Mouse (Mus musculus): ENCODE results near the gene Metap1. TPM values are rescaled to one million over a fixed set of nuclear protein-coding genes. Genes with fewer than 3 reads are reported as not detected.

The Metap1 gene
- polyA plus RNA-seq, 1 experiment = 105 TPM

DNA sequence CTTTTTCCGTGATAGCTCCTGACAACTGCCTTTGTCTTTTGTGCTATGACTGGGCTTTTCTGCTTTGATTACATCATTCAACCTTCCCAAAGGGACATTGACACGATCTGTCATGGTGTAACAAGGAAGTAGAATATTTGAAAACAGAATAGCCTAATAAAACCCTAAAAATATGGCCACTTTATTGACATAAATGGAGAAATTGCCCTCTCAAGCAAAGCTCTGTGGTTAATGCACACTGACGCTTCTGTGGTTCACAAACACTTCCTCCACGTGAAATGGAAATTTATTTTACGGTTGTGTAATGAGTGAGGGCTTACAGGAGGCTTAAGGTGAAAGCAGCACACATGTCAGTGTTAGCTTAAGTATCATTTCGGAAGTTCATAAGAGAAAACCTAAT, 69.9 kb downstream of the Metap1 start:
- Histone ChIP-seq H3K27ac (ENCODE audit: insufficient read depth, low read length) (no peak overlapping the region), H3K36me3 (ENCODE audit: control insufficient read depth, insufficient read depth, low read length, poor library complexity, severe bottlenecking) (no peaks in the 10 kb centered on the region), H3K9ac (ENCODE audit: low read depth, poor library complexity, severe bottlenecking) (no peak overlapping the region), H3K4me3 (ENCODE audit: low read depth, low read length) (no peak overlapping the region), H3K4me1 (ENCODE audit: control insufficient read depth, insufficient read depth, low read length) (no peaks in the 10 kb centered on the region), H3K9me3 (replicated peaks; ENCODE audit: control insufficient read depth, insufficient read depth, low read length, poor library complexity, severe bottlenecking) (no peaks in the 10 kb centered on the region), H3K27me3 (ENCODE audit: control insufficient read depth, insufficient read depth, low read length, poor library complexity, severe bottlenecking) (no peaks in the 10 kb centered on the region)
- TF ChIP-seq POLR2A (IDR thresholded peaks at IDR 0.05; ENCODE audit: insufficient read depth, low read length) (no peak), EP300 (IDR thresholded peaks at IDR 0.05; ENCODE audit: insufficient read depth, low read depth, low read length) (no peak), CTCF (IDR thresholded peaks at IDR 0.05; ENCODE audit: low read depth, low read length) (no peak)

DNA sequence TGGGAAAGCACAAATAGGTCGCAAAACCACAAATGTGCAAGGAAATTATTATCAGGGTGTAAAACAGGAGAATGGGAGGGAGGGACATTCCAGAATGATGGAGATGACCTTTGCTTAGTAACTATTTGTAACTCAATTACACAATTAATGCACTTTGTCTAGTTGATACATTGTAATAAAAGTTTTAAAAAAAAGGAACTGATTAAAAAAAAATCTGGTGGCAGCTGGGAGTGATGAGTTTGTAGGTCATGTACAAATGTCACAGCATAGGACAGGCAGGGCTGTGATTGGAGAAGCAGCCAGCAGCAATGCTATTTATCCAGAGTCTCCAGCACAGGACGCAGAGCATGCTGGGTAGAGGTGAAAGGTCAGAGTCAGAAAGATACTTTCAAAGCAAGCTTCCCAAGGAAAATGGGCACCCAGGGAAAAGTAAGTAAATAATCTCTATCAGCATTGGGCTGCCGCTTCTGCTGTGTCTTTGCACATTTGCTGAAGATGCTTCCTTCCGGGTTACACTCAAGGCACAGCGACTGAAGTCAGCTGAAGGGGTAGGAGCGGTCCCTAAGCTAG, 74.1 kb downstream of the Metap1 start, which contains the start of gene Adh4:
TSS of gene Adh4 (plus strand) at position 346 of the 570 bp plus-strand sequence.
- no peaks in the 10 kb centered on the region for H3K36me3 ChIP-seq (ENCODE audit: control insufficient read depth, insufficient read depth, low read length, poor library complexity, severe bottlenecking)

DNA sequence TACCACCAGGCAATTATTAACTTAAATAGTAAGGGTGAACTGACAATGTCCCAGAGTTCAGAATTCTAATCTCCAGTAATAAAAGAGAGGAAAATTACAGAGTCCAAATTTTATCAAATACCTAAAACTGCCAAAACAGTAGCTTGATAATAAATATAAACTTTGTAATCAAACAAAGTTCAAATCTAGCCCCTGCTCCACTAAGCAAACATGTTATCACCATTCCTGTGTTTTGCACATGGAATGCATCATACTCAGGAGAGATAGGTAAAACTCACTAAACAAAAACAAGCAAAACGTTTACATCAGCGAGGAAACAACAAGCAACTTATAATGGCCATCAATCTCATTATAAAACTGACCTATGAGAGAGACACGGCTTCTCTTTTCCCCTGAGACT, 79.1 kb downstream of the Metap1 start:
- TF ChIP-seq EP300 (IDR thresholded peaks at IDR 0.05; ENCODE audit: insufficient read depth, low read depth, low read length) = no peak
- TF ChIP-seq POLR2A (IDR thresholded peaks at IDR 0.05; ENCODE audit: insufficient read depth, low read length) = no peak
- TF ChIP-seq CTCF (IDR thresholded peaks at IDR 0.05; ENCODE audit: low read depth, low read length) = no peak
- no peak overlapping the region for H3K9ac ChIP-seq (ENCODE audit: low read depth, poor library complexity, severe bottlenecking)
- no peak overlapping the region for H3K27ac ChIP-seq (ENCODE audit: insufficient read depth, low read length)
- H3K4me3 ChIP-seq (ENCODE audit: low read depth, low read length) = no peak overlapping the region
- H3K27me3 ChIP-seq (ENCODE audit: control insufficient read depth, insufficient read depth, low read length, poor library complexity, severe bottlenecking) = no peaks in the 10 kb centered on the region
- H3K36me3 ChIP-seq (ENCODE audit: control insufficient read depth, insufficient read depth, low read length, poor library complexity, severe bottlenecking) = no peaks in the 10 kb centered on the region
- H3K4me1 ChIP-seq (ENCODE audit: control insufficient read depth, insufficient read depth, low read length) = no peaks in the 10 kb centered on the region
- H3K9me3 ChIP-seq (replicated peaks; ENCODE audit: control insufficient read depth, insufficient read depth, low read length, poor library complexity, severe bottlenecking) = no peaks in the 10 kb centered on the region

More for the DNA sequence above, 74.1 kb downstream of the Metap1 start, which contains the start of gene Adh4:
- no peaks in the 10 kb centered on the region for H3K4me1 ChIP-seq (ENCODE audit: control insufficient read depth, insufficient read depth, low read length)
- H3K27me3 ChIP-seq (ENCODE audit: control insufficient read depth, insufficient read depth, low read length, poor library complexity, severe bottlenecking) = no peaks in the 10 kb centered on the region
- no peaks in the 10 kb centered on the region for H3K9me3 ChIP-seq (replicated peaks; ENCODE audit: control insufficient read depth, insufficient read depth, low read length, poor library complexity, severe bottlenecking)
- H3K9ac ChIP-seq (ENCODE audit: low read depth, poor library complexity, severe bottlenecking) = no peak within 1 kb of the TSS
- no peak for TF ChIP-seq EP300 (IDR thresholded peaks at IDR 0.05; ENCODE audit: insufficient read depth, low read depth, low read length)
- TF ChIP-seq CTCF (IDR thresholded peaks at IDR 0.05; ENCODE audit: low read depth, low read length) = no peak
- no peak for TF ChIP-seq POLR2A (IDR thresholded peaks at IDR 0.05; ENCODE audit: insufficient read depth, low read length)
- H3K27ac ChIP-seq (ENCODE audit: insufficient read depth, low read length) = no peak within 1 kb of the TSS
- no peak within 1 kb of the TSS for H3K4me3 ChIP-seq (ENCODE audit: low read depth, low read length)

DNA sequence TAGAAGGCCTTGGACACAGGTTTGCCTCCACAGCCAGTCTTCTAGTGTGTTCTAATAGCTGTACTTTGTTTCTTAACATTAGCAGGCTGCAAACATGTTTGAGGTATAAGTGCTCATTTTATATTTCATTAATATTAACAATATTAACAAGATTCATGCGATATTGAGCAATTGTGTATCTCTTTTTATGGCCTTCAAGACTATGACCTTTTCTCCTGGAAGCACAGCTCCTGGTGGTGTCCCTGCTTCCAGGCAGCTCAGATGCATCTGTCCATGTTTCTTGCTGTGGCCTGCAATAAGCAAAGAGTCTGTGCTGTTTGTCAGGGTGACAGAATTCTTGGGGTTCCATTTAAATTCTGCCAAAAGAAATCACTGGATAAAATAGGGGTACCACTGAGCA, 79.7 kb downstream of the Metap1 start:
- H3K27me3 ChIP-seq (ENCODE audit: control insufficient read depth, insufficient read depth, low read length, poor library complexity, severe bottlenecking) = no peaks in the 10 kb centered on the region
- no peak for TF ChIP-seq POLR2A (IDR thresholded peaks at IDR 0.05; ENCODE audit: insufficient read depth, low read length)
- no peak for TF ChIP-seq EP300 (IDR thresholded peaks at IDR 0.05; ENCODE audit: insufficient read depth, low read depth, low read length)
- TF ChIP-seq CTCF (IDR thresholded peaks at IDR 0.05; ENCODE audit: low read depth, low read length) = no peak
- no peak overlapping the region for H3K27ac ChIP-seq (ENCODE audit: insufficient read depth, low read length)
- no peak overlapping the region for H3K4me3 ChIP-seq (ENCODE audit: low read depth, low read length)
- no peaks in the 10 kb centered on the region for H3K36me3 ChIP-seq (ENCODE audit: control insufficient read depth, insufficient read depth, low read length, poor library complexity, severe bottlenecking)
- no peak overlapping the region for H3K9ac ChIP-seq (ENCODE audit: low read depth, poor library complexity, severe bottlenecking)
- H3K4me1 ChIP-seq (ENCODE audit: control insufficient read depth, insufficient read depth, low read length) = no peaks in the 10 kb centered on the region
- H3K9me3 ChIP-seq (replicated peaks; ENCODE audit: control insufficient read depth, insufficient read depth, low read length, poor library complexity, severe bottlenecking) = no peaks in the 10 kb centered on the region

Other genes with a start within 250 kb of the Metap1 start
- gene Adh1, start 228.5 kb downstream of the Metap1 start, polyA plus RNA-seq (2011; ENCODE audit: insufficient read depth, insufficient read length, low read depth, missing spikeins) = 0.54 TPM in 1 of 2 replicates, not detected in the other
- gene Adh6a, start 176.2 kb downstream of the Metap1 start, polyA plus RNA-seq (2011; ENCODE audit: insufficient read depth, insufficient read length, low read depth, missing spikeins) = not detected in 2 replicates
- not detected in 2 replicates for gene Adh6b, start 147.7 kb downstream of the Metap1 start, polyA plus RNA-seq (2011; ENCODE audit: insufficient read depth, insufficient read length, low read depth, missing spikeins)
- not detected in 2 replicates for gene Adh4, start 74.0 kb downstream of the Metap1 start, polyA plus RNA-seq (2011; ENCODE audit: insufficient read depth, insufficient read length, low read depth, missing spikeins)
- gene Adh5, start 46.4 kb downstream of the Metap1 start, polyA plus RNA-seq (2011; ENCODE audit: insufficient read depth, insufficient read length, low read depth, missing spikeins) = 242 and 250 TPM in 2 replicates
- gene Eif4e, start 36.7 kb upstream of the Metap1 start, polyA plus RNA-seq (2011; ENCODE audit: insufficient read depth, insufficient read length, low read depth, missing spikeins) = 378 and 409 TPM in 2 replicates

All from ES-Bruce4 (cell line).